Mouse (Mus musculus): ENCODE data around the gene Car4. TPM values are rescaled to one million over a fixed set of nuclear protein-coding genes. Genes with fewer than 3 reads are reported as not detected.

Gene Car4
- polyA plus RNA-seq, 1 experiment from 2014 or later = 7.1 TPM

DNA sequence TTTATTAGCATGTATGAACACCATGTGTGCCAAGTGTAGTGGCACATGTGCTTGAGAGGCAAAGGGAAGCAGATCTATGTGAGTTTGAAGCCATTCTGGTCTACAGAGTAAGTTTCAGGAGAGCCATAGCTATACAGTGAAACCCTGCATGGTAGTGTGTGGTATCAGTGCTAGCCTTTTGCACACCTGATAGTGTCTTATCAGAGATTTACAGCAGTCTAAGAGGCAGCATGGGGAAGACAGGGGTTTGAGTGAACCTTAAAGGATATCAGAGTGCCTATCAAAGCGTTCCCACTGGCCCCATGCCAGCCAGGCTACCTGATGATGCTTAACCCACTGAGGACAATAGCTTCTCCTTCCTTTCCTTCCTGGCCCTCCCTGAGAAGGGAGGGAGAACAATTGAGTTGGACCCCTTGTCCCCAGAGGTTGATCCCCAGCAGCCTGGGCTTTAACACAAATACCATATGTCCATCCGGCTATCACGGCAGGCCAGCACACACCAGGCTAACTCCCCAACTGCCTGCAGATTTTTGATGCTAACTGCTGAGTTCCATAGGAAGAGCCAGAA, 19.9 kb downstream of the Car4 start:
- WGBS = 90% methylated on average over 3 of the region's 3 CpGs
- no peak overlapping the region for H3K4me2 ChIP-seq (ENCODE audit: low read length)
- no peaks in the 10 kb centered on the region for H3K27me3 ChIP-seq (replicated peaks; ENCODE audit: control insufficient read depth, insufficient read depth, low read length)
- no peak overlapping the region for H3K9ac ChIP-seq (ENCODE audit: low read depth, low read length)
- no peak for ATAC-seq
- no peaks in the 10 kb centered on the region for H3K36me3 ChIP-seq (ENCODE audit: control insufficient read depth, insufficient read depth, low read length)
- no peak overlapping the region for H3K27ac ChIP-seq (ENCODE audit: low read depth, low read length)
- no peaks in the 10 kb centered on the region for H3K9me3 ChIP-seq (ENCODE audit: control insufficient read depth, low read length)
- no peaks in the 10 kb centered on the region for H3K4me1 ChIP-seq (ENCODE audit: control insufficient read depth, insufficient read depth, low read depth, low read length)
- H3K4me3 ChIP-seq (ENCODE audit: low read length) = no peak overlapping the region

DNA sequence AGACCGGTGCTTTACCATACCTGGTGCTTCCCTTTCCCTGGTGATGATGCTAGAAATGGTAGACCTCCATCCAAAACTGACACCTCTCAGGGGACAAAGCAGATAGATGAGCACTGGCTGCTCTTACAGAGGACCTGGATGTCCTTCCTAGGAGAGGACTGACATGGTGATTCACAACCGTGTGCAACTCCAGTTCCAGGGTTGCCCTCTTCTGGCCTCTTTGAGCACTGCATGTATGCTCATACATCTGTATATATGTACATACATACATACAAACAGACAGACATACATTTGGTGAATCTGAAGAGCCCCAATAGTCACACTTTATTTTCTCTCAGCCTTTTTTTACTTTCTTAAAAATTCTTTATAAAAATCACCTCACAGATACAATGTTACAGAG, 20.5 kb downstream of the Car4 start:
- no peak overlapping the region for H3K9ac ChIP-seq (ENCODE audit: low read depth, low read length)
- WGBS = 52% methylated on average over 2 of the region's 2 CpGs
- no peak overlapping the region for H3K4me2 ChIP-seq (ENCODE audit: low read length)
- no peaks in the 10 kb centered on the region for H3K27me3 ChIP-seq (replicated peaks; ENCODE audit: control insufficient read depth, insufficient read depth, low read length)
- no peaks in the 10 kb centered on the region for H3K9me3 ChIP-seq (ENCODE audit: control insufficient read depth, low read length)
- H3K36me3 ChIP-seq (ENCODE audit: control insufficient read depth, insufficient read depth, low read length) = no peaks in the 10 kb centered on the region
- no peak overlapping the region for H3K4me3 ChIP-seq (ENCODE audit: low read length)
- H3K4me1 ChIP-seq (ENCODE audit: control insufficient read depth, insufficient read depth, low read depth, low read length) = no peaks in the 10 kb centered on the region
- ATAC-seq = no peak
- H3K27ac ChIP-seq (ENCODE audit: low read depth, low read length) = no peak overlapping the region

- Histone ChIP-seq H3K27ac (ENCODE audit: low read depth, low read length) (no peak overlapping the region), H3K27me3 (replicated peaks; ENCODE audit: control insufficient read depth, insufficient read depth, low read length) (no peaks in the 10 kb centered on the region), H3K4me3 (ENCODE audit: low read length) (no peak overlapping the region), H3K4me2 (ENCODE audit: low read length) (no peak overlapping the region), H3K4me1 (ENCODE audit: control insufficient read depth, insufficient read depth, low read depth, low read length) (no peaks in the 10 kb centered on the region), H3K9me3 (ENCODE audit: control insufficient read depth, low read length) (no peaks in the 10 kb centered on the region), H3K9ac (ENCODE audit: low read depth, low read length) (no peak overlapping the region), H3K36me3 (ENCODE audit: control insufficient read depth, insufficient read depth, low read length) (no peaks in the 10 kb centered on the region)
- WGBS = 45% methylated on average over 1 of the region's 1 CpGs
- no peak for ATAC-seq
These were observed 21.8 kb downstream of the Car4 start for GRCm38 (mm10) chr11:84979351-84979750.

- H3K36me3 ChIP-seq (ENCODE audit: control insufficient read depth, insufficient read depth, low read length) = no peaks in the 10 kb centered on the region
- no peak for ATAC-seq
- no peaks in the 10 kb centered on the region for H3K9me3 ChIP-seq (ENCODE audit: control insufficient read depth, low read length)
- no peaks in the 10 kb centered on the region for H3K27me3 ChIP-seq (replicated peaks; ENCODE audit: control insufficient read depth, insufficient read depth, low read length)
- no peak overlapping the region for H3K9ac ChIP-seq (ENCODE audit: low read depth, low read length)
- 84% methylated on average over 2 of the region's 2 CpGs for WGBS
- H3K4me1 ChIP-seq (ENCODE audit: control insufficient read depth, insufficient read depth, low read depth, low read length) = no peaks in the 10 kb centered on the region
- no peak overlapping the region for H3K4me2 ChIP-seq (ENCODE audit: low read length)
- H3K27ac ChIP-seq (ENCODE audit: low read depth, low read length) = no peak overlapping the region
- H3K4me3 ChIP-seq (ENCODE audit: low read length) = no peak overlapping the region
These were observed 23.1 kb downstream of the Car4 start for GRCm38 (mm10) chr11:84980697-84981096.

DNA sequence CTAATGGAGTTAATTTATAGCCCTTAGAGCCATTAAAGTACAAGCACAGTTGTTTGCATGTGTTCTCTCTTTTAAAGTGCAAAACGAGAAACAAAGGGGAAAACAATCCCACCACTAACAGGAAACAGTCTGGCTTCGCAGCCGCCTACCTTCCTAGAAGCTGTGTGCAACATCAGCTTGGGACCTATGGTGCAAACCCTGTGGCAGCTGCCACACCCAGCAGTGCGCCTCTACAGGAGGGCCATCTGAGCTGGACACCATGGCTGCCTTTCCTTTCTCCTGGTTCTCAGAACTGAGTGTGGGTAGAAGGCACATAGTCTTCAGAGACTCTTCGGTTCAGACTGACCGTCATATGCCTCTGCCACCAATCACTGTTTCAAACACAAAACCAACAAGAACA, 27.8 kb downstream of the Car4 start:
- Histone ChIP-seq H3K27ac (ENCODE audit: low read depth, low read length) (no peak overlapping the region), H3K9me3 (ENCODE audit: control insufficient read depth, low read length) (no peaks in the 10 kb centered on the region), H3K4me3 (ENCODE audit: low read length) (no peak overlapping the region), H3K4me2 (ENCODE audit: low read length) (no peak overlapping the region), H3K9ac (ENCODE audit: low read depth, low read length) (no peak overlapping the region), H3K36me3 (ENCODE audit: control insufficient read depth, insufficient read depth, low read length) (peaks cover 14% of the 10 kb centered on the region; the same call in 1 of the 2 replicates), H3K27me3 (replicated peaks; ENCODE audit: control insufficient read depth, insufficient read depth, low read length) (no peaks in the 10 kb centered on the region), H3K4me1 (ENCODE audit: control insufficient read depth, insufficient read depth, low read depth, low read length) (no peaks in the 10 kb centered on the region)
- 91% methylated on average over 6 of the region's 6 CpGs for WGBS
- no peak for ATAC-seq

DNA sequence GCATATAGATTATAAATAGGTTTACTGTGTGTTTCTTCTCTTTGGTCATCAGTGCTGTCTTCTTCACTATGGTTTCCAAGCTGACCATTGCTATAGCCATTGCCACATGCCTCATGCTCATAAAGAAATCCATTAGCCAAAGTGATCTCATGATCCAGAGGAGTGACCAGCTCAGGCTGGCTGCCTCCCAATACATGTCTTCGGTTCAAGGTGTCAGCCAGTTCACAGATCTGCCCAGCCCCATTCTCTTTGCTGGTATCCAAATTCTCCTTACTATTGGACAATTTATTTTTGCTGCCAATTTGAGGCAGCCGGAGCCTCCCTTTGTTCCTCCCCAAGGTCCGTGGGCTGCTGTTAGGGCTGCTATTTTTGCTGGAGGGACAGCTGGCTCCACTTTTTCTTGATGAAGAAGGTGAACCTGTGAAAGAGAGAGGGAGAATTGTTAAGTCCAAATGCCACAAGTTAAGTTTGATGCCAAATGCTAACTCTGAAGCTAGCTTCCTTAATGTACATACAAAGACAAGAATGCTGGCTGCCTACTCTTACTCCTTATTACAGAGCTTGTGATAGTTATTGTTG, 30.8 kb downstream of the Car4 start:
- no peak for ATAC-seq
- Histone ChIP-seq H3K4me1 (ENCODE audit: control insufficient read depth, insufficient read depth, low read depth, low read length) (no peaks in the 10 kb centered on the region), H3K4me3 (ENCODE audit: low read length) (no peak overlapping the region), H3K36me3 (ENCODE audit: control insufficient read depth, insufficient read depth, low read length) (peaks cover 28% of the 10 kb centered on the region), H3K27me3 (replicated peaks; ENCODE audit: control insufficient read depth, insufficient read depth, low read length) (no peaks in the 10 kb centered on the region), H3K9me3 (ENCODE audit: control insufficient read depth, low read length) (no peaks in the 10 kb centered on the region), H3K9ac (ENCODE audit: low read depth, low read length) (no peak overlapping the region), H3K27ac (ENCODE audit: low read depth, low read length) (no peak overlapping the region), H3K4me2 (ENCODE audit: low read length) (no peak overlapping the region)
- WGBS = 86% methylated on average over 3 of the region's 3 CpGs

DNA sequence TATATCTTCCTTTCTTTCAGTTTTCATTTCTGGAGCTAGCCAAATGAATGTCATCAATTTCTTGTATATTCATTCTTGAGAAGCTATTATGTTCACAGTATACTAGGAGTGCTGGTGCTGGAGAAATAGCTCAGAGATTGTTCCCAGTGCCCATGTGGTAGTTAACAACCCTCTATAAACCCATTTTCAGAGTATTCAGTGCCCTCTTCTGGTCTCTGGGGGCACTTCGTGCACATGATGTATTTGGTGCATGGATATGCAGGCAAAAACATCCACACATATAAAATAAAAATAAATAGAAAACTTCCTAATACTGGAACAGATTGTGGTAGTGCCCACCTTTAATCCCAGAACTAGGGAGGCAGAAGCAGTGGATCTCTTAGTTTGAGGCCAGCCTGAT, 35.4 kb downstream of the Car4 start:
- no peaks in the 10 kb centered on the region for H3K4me1 ChIP-seq (ENCODE audit: control insufficient read depth, insufficient read depth, low read depth, low read length)
- H3K9me3 ChIP-seq (ENCODE audit: control insufficient read depth, low read length) = no peaks in the 10 kb centered on the region
- H3K36me3 ChIP-seq (ENCODE audit: control insufficient read depth, insufficient read depth, low read length) = peaks cover 25% of the 10 kb centered on the region
- H3K27me3 ChIP-seq (replicated peaks; ENCODE audit: control insufficient read depth, insufficient read depth, low read length) = no peaks in the 10 kb centered on the region
- 81% methylated on average over 1 of the region's 1 CpGs for WGBS
- no peak overlapping the region for H3K27ac ChIP-seq (ENCODE audit: low read depth, low read length)
- H3K9ac ChIP-seq (ENCODE audit: low read depth, low read length) = no peak overlapping the region
- H3K4me2 ChIP-seq (ENCODE audit: low read length) = no peak overlapping the region
- ATAC-seq = no peak
- H3K4me3 ChIP-seq (ENCODE audit: low read length) = no peak overlapping the region

DNA sequence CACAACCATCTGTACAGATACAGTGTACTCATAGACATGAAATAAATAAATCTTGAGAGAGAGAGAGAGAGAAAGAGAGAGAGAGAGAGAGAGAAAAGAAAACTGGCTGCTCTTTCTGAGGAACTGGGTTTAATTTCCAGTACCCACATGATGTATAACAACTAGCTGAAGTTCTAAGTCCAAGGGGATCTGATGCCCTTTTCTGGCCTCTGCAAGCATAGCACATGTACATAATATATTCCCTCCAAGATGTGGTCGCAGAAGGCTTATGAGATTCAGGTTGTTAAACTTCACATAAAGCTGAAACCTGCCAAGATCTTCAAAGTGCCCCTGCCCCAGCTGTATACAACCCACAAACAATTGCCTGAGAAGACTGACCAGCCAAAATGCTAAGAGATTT, 37.7 kb downstream of the Car4 start:
- Histone ChIP-seq H3K9ac (ENCODE audit: low read depth, low read length) (no peak overlapping the region), H3K4me2 (ENCODE audit: low read length) (no peak overlapping the region), H3K4me1 (ENCODE audit: control insufficient read depth, insufficient read depth, low read depth, low read length) (no peaks in the 10 kb centered on the region), H3K9me3 (ENCODE audit: control insufficient read depth, low read length) (no peaks in the 10 kb centered on the region), H3K36me3 (ENCODE audit: control insufficient read depth, insufficient read depth, low read length) (peaks cover 17% of the 10 kb centered on the region), H3K27me3 (replicated peaks; ENCODE audit: control insufficient read depth, insufficient read depth, low read length) (no peaks in the 10 kb centered on the region), H3K4me3 (ENCODE audit: low read length) (no peak overlapping the region), H3K27ac (ENCODE audit: low read depth, low read length) (no peak overlapping the region)
- WGBS = 87% methylated on average over 1 of the region's 1 CpGs
- no peak for ATAC-seq

- Histone ChIP-seq H3K4me3 (ENCODE audit: low read length) (no peak overlapping the region), H3K4me2 (ENCODE audit: low read length) (no peak overlapping the region), H3K27me3 (replicated peaks; ENCODE audit: control insufficient read depth, insufficient read depth, low read length) (no peaks in the 10 kb centered on the region), H3K4me1 (ENCODE audit: control insufficient read depth, insufficient read depth, low read depth, low read length) (no peaks in the 10 kb centered on the region), H3K9ac (ENCODE audit: low read depth, low read length) (no peak overlapping the region), H3K36me3 (ENCODE audit: control insufficient read depth, insufficient read depth, low read length) (peaks cover 8% of the 10 kb centered on the region), H3K27ac (ENCODE audit: low read depth, low read length) (no peak overlapping the region), H3K9me3 (ENCODE audit: control insufficient read depth, low read length) (no peaks in the 10 kb centered on the region)
- WGBS = 99% methylated on average over 3 of the region's 3 CpGs
- no peak for ATAC-seq
These were observed 46.0 kb downstream of the Car4 start for GRCm38 (mm10) chr11:85003566-85003965.

GRCm38 (mm10) chr11:85013121-85013520, 55.5 kb downstream of the Car4 start:
- H3K9ac ChIP-seq (ENCODE audit: low read depth, low read length) = no peak overlapping the region
- no peak overlapping the region for H3K27ac ChIP-seq (ENCODE audit: low read depth, low read length)
- H3K4me1 ChIP-seq (ENCODE audit: control insufficient read depth, insufficient read depth, low read depth, low read length) = no peaks in the 10 kb centered on the region
- no peak for ATAC-seq
- no peak overlapping the region for H3K4me2 ChIP-seq (ENCODE audit: low read length)
- H3K4me3 ChIP-seq (ENCODE audit: low read length) = no peak overlapping the region
- H3K36me3 ChIP-seq (ENCODE audit: control insufficient read depth, insufficient read depth, low read length) = peaks cover 14% of the 10 kb centered on the region
- no peaks in the 10 kb centered on the region for H3K9me3 ChIP-seq (ENCODE audit: control insufficient read depth, low read length)
- H3K27me3 ChIP-seq (replicated peaks; ENCODE audit: control insufficient read depth, insufficient read depth, low read length) = no peaks in the 10 kb centered on the region

All from hindbrain, embryonic 16.5 days (tissue).